Mouse (Mus musculus) layer of hippocampus, adult 11-12 months (tissue): ENCODE measurements at regions not wholly inside any gene's neighbourhood (a gene's known extent, or its start where the extent isn't known, plus 50 kb on each side); places are given as distances from the start of the nearest gene placed in this dataset.

Source experiments
- DNase-seq: peaks from one replicate; pipeline ENCODE4 v3.0.0; 2022; ENCODE audit warnings: low spot score

GRCm38 (mm10) chr15:51392449-51393405, 2492.0 kb upstream of the Gm7489 start:
- no peak for DNase-seq

DNA sequence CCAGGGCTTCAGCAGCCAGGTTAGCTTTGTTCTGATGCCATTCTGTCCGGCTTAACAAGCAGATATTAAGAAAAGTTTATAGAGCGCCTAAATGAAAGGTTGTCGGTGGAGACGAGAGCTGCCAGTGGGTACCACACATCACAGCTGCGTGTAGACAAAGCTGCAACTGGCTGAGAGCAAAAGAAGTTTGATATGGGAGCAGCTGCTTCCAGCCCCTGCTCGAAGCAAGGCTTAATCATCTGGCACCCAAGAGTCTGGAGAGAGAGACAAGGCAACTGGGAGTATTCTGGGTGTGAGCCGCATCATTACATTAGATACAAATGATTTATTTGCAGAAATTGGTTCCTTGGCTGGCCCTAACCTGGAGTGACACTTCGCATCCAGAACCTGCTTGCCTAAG, 2488.7 kb upstream of the Gm7489 start:
- no peak for DNase-seq

DNA sequence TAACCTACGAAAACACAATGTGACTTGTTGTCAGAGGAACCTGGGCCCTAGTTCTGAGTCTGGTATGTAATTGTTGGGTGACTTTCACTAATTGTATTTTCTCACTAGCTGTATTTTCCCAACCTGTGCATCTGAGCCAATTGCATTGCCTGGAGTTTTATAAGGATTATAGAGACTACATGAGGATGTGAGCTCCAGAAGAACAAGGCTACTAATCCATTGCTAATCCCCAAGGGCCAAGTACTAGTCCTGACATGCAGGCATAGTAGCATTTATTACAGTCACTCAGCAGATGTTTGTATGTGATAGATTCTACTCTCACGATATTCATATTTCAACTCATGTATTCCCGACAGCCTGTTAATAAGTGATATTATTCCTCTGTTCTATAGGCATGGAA, 2481.1 kb upstream of the Gm7489 start:
- no peak for DNase-seq

DNA sequence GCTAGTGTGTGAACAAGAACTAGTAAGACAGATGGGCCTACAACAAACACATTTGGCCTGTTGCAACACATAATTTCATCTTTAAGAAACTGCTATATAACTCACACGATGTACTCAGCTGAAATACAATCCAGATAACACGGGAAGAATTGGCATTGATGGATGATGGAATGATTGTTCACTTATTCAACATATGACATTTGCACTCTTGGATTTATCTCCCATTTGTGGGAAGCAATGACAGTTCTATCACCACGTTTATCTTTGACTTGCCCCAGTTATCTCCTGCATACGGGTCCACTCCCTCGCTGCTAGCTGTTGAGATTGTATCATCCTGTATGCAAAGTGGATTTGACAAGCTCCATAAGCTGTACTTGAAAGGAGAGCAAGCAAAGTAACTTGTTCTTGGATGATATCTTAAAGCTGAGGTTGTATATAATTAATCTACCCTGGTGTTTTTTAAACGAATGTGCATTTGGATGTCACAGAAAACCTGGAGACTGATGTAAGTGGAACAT, 2474.9 kb upstream of the Gm7489 start:
- DNase-seq, result no peak

DNA sequence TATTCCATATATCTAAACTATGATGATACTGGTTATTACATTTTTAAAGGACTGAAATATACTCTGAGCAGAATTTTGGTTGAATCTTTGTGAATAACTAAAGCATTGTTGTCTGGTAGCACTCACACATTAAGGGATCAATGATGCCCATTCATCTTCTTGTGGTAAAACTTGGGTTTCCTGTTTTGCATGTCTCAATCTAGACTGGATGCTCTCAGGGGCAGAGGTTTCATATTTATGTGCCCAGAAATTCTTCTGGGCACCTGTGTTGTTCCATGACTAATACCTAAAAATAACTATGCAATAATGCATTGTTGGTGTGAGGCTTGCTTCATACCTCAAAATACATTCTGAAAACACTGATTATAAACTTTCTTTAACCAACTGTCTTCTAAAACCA, 2472.7 kb upstream of the Gm7489 start:
- no peak for DNase-seq

DNA sequence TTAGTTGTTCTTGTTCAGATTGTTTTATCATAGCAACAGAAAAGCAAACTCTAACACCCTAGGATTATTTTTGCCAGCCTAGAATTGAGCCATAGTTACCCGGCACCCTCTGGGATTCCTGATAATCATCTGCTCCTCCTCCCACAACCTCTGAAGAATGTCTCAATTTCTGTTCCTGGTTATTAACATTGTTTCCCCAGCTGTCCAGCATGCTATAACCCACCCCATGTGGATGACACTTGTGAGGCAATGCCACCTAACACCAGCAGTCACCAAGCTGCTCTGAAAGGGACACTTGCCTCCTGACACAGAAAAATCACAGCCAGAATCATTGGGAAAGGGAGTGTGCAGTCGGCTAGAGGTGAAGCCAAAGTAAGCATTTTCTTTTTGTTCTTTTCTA, 2442.1 kb upstream of the Gm7489 start:
- no peak for DNase-seq

GRCm38 (mm10) chr15:51469895-51470294, 2414.8 kb upstream of the Gm7489 start:
- no peak for DNase-seq

- DNase-seq, result no peak
Measured at GRCm38 (mm10) chr15:51471143-51471542, 2413.6 kb upstream of the Gm7489 start.

GRCm38 (mm10) chr15:51472049-51472448, 2412.7 kb upstream of the Gm7489 start:
- no peak for DNase-seq

GRCm38 (mm10) chr15:51481856-51482255, 2402.8 kb upstream of the Gm7489 start:
- DNase-seq, result no peak

GRCm38 (mm10) chr15:51484207-51484606, 2400.5 kb upstream of the Gm7489 start:
- no peak for DNase-seq

DNA sequence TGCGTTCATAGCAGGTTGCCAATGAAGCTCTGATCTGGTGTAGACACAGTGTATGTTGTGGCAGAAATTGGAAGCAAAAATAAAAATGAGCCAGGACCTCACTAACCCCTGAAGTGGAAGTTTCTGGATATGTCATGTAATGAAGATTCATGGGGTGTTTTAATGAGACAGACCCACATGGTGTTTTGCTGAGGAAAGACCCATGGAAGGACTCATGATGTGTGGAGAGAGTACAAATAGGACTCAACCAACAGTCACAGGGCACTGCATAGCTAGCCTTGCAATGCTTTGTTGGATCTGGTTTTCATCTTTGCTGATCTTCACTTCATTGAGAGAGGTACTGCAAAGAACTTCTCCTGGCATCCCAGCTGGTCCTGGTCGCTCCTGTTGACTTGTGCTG, 2399.2 kb upstream of the Gm7489 start:
- no peak for DNase-seq

DNA sequence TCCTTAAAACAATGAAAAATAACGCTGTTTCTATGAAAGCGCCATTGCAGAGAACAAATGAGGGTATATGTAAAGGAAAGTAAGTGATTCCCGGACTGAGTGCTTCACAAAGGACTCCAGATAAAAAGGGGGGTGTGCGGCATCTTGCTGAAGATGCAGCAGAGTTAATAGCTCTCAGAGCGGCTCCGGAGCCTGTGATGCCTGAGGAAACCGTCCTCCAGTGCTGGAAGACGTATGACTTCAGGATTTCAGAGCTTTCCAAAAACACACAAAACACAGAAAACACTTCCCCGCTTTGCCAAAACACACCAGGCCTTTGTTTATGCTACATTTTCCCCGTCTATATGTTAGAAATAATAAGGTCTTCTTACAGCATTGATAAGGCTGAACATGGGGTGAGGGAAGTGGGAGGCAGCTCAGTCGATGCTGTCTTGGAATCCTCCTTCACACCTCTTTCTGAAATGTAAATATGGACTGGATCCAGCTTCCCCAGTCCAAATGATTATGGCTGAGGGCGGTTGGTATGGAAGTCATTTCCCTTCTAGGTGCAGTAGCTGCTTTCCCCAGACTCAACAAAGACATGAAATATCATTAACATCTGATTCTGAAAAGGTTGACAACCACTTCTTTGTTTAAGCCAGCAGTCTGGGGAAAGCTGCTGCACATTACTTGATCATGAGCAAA, 2382.5 kb upstream of the Gm7489 start:
- no peak for DNase-seq

- no peak for DNase-seq
Measured at GRCm38 (mm10) chr15:51502742-51503270, 2381.9 kb upstream of the Gm7489 start.

- no peak for DNase-seq
Measured at GRCm38 (mm10) chr15:51503341-51503740, 2381.4 kb upstream of the Gm7489 start.

DNA sequence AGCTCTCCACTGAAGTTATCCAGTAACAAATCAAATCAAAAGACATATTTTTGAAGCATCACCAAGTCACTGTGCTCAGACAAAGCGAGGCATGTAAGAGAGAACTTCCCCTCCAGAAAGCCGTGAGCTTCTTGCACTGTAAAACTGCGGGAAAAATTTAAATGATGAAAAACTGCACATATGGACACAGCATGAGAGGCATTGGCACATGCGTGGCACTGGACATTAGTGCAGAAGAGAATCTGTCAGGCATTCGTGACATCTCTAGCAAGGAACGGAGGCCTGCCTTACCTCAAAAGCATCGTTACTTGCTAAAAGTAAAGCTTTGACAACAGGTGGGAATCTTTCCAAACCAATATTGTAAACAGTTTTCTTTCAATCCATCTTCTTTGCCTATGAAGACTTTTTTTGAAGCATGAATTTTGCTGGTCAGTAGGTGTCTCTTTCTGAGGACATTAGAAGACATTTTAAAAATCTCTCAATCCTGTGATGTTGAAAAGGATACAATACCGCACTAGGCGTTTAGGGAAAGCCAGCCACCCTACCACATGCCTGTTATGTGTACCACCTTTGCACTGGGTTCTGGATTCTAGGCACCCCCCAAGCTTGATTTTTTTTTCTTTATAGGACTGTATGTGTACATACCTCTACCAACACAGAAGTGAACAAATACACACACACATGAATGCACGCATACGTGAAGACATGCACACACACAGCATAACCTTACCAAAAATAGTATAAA, 2380.5 kb upstream of the Gm7489 start:
- DNase-seq, result no peak

DNA sequence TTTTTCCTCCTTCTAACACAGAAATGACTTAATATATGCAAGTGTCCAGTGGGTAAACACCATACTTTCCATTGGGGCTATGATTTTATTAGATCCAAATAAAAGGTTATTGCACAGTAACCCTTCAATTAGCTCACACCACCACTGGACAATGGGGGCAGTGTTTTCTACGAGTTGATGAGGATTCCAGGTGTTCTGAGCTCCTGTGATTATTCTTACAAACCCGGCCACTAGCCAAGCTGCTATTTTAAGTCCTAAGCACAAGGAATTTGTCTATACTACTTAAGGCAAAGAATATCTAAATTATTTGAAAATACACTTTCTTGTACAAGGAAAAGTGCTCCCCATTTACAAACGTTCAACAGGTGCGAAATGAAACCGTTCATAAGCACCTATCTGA, 2379.9 kb upstream of the Gm7489 start:
- no peak for DNase-seq

- no peak for DNase-seq
Measured at GRCm38 (mm10) chr15:51507126-51507525, 2377.6 kb upstream of the Gm7489 start.

DNA sequence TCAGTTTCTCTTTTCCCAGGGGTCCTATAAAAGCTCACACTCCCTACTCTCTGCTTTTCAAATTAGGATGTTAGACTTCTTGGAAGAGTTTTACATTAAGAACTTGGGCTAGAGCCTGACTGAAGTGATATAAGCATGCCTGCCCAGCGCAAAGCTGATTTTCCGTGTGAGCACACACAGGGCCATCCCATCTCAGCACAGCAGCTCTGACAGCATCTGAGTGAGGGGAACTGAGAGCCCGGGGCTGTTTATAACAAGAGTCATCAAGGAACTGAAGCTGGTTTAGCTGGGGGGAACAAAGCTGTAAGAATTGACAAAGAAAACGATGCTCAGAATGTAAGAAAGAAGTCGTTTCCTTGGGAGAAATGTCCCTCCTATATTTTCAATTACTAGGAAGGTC, 2373.4 kb upstream of the Gm7489 start:
- DNase-seq, result no peak

DNA sequence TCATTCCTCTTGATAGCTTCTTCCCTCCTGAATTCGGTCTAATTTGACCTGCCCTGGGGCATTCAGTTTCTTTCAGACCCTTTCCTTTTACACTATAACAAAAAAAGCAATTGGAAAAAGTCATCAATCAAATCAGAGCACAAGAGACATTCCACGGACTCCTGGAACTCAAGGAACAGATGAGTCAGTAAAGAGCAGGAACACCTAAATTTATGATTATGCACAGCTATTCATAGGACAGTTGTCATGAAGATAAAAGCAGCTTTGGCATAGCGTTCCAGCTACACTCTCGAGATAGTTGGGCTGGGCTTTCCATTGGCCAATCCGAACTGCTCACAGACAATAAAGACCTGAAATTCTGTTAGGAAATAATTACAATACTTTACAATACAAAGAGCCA, 2348.4 kb upstream of the Gm7489 start:
- DNase-seq, result no peak

GRCm38 (mm10) chr15:51551216-51551775, 2333.4 kb upstream of the Gm7489 start:
- no peak for DNase-seq

- no peak for DNase-seq
Measured at GRCm38 (mm10) chr15:51558215-51558614, 2326.5 kb upstream of the Gm7489 start.
